ENCODE assay signal across 8 mouse cellular contexts in genomic region chr13:74166348-74167056, GRCm38 (mm10). TPM values are rescaled to one million over a fixed set of nuclear protein-coding genes. Genes with fewer than 3 reads are reported as not detected.
A peak's percentile ranks its signal among the peaks of the same experiment; 100 is the strongest.
DNase-seq lines count a peak whose midpoint lies in the region; ATAC-seq and TF ChIP-seq lines count a peak whose summit lies in the region.

No protein-coding gene starts in this region.

- H3K27ac ChIP-seq in intestine, embryonic 16.5 days (ENCODE audit: low read length), result no peak overlapping the region
- H3K27ac ChIP-seq in liver, embryonic 14.5 days, result no peak overlapping the region
- H3K27ac ChIP-seq in neural tube, embryonic 11.5 days (ENCODE audit: low read depth, low read length), result no peak overlapping the region
- H3K27ac ChIP-seq in stomach, postnatal 0 days (replicated peaks), result no peak overlapping the region

- H3K9ac ChIP-seq in intestine, embryonic 16.5 days (ENCODE audit: low read depth, low read length), result peak overlapping the region; percentile 72
- H3K9ac ChIP-seq in liver, embryonic 14.5 days (replicated peaks), result peak overlapping the region; percentile 40
- peak overlapping the region; percentile 53 for H3K9ac ChIP-seq in neural tube, embryonic 11.5 days (ENCODE audit: low read length)
- peak overlapping the region; percentile 56 for H3K9ac ChIP-seq in stomach, postnatal 0 days (ENCODE audit: low read length)

- DNase-seq in A20 (ENCODE audit: low read depth, low spot score), result peak; percentile 36
- DNase-seq in adrenal gland, adult 18-20 months (ENCODE audit: low spot score in 2 of 2), result peak; percentile 25 to 44
- DNase-seq in embryo, embryonic 10 days (ENCODE audit: low spot score), result peak; percentile 45
- peak; percentile 95 for DNase-seq in heart, adult 11 months
- peak; percentile 37 to 56 (median 45) for DNase-seq in liver, embryonic 14.5 days (ENCODE audit: low read depth in 3 of 3, low spot score in 3 of 3)
- DNase-seq in neural tube, embryonic 11.5 days (ENCODE audit: low spot score), result peak; percentile 50
- DNase-seq in stomach, postnatal 0 days (ENCODE audit: low spot score), result peak; percentile 60

- TF ChIP-seq EP300 in liver, embryonic 14.5 days (IDR thresholded peaks at IDR 0.05; ENCODE audit: low read depth), result no peak
- no peak for TF ChIP-seq EP300 in stomach, postnatal 0 days (optimal IDR thresholded peaks at IDR 0.05)

- 0 out of 2 replicates have a peak, but pooled peaks cover 4% of the 10 kb centered on the region for H3K36me3 ChIP-seq in intestine, embryonic 16.5 days (ENCODE audit: control insufficient read depth, insufficient read depth, low read length)
- no peaks in the 10 kb centered on the region; the same call in 1 of the 2 replicates for H3K36me3 ChIP-seq in liver, embryonic 14.5 days (replicated peaks; ENCODE audit: control insufficient read depth, insufficient read depth, low read depth)
- no peaks in the 10 kb centered on the region for H3K36me3 ChIP-seq in neural tube, embryonic 11.5 days (ENCODE audit: control insufficient read depth, insufficient read depth, low read length)
- H3K36me3 ChIP-seq in stomach, postnatal 0 days (ENCODE audit: control insufficient read depth, insufficient read depth, low read length), result peaks cover under 1% of the 10 kb centered on the region; the same call in 1 of the 2 replicates

- H3K4me1 ChIP-seq in intestine, embryonic 16.5 days (ENCODE audit: control insufficient read depth, insufficient read depth, low read length), result no peaks in the 10 kb centered on the region
- H3K4me1 ChIP-seq in liver, embryonic 14.5 days (replicated peaks; ENCODE audit: control insufficient read depth in 2 of 2, insufficient read depth in 2 of 2, low read length in 1 of 2), result peaks cover 0 to 9% of the 10 kb centered on the region in 2 experiments; a peak in 2 of 4 replicates
- no peaks in the 10 kb centered on the region for H3K4me1 ChIP-seq in neural tube, embryonic 11.5 days (ENCODE audit: control insufficient read depth, insufficient read depth, low read length)
- H3K4me1 ChIP-seq in stomach, postnatal 0 days (replicated peaks; ENCODE audit: control insufficient read depth, insufficient read depth), result 0 out of 2 replicates have a peak, but pooled peaks cover 4% of the 10 kb centered on the region

- 9% methylated on average over 19 of the region's 19 CpGs for WGBS in intestine, embryonic 16.5 days
- 7% methylated on average over 19 of the region's 19 CpGs for WGBS in liver, embryonic 14.5 days (ENCODE audit: insufficient replicate concordance)
- 13% methylated on average over 19 of the region's 19 CpGs for WGBS in neural tube, embryonic 11.5 days
- 12% methylated on average over 19 of the region's 19 CpGs for WGBS in stomach, postnatal 0 days

- H3K27me3 ChIP-seq in intestine, embryonic 16.5 days (replicated peaks; ENCODE audit: control insufficient read depth, insufficient read depth, low read length), result no peaks in the 10 kb centered on the region
- H3K27me3 ChIP-seq in liver, embryonic 14.5 days (ENCODE audit: control insufficient read depth, insufficient read depth, low read length), result no peaks in the 10 kb centered on the region
- no peaks in the 10 kb centered on the region for H3K27me3 ChIP-seq in neural tube, embryonic 11.5 days (ENCODE audit: control insufficient read depth, insufficient read depth, low read length)
- H3K27me3 ChIP-seq in stomach, postnatal 0 days (ENCODE audit: control insufficient read depth, insufficient read depth, low read length), result no peaks in the 10 kb centered on the region

- no peak for TF ChIP-seq CTCF in liver, embryonic 14.5 days (IDR thresholded peaks at IDR 0.05; ENCODE audit: low read depth)
- TF ChIP-seq CTCF in stomach, postnatal 0 days (IDR thresholded peaks at IDR 0.05; ENCODE audit: low read depth), result no peak

- H3K4me3 ChIP-seq in intestine, embryonic 16.5 days (ENCODE audit: low read length), result peak overlapping the region; percentile 58
- peak overlapping the region; percentile 41 to 42 for H3K4me3 ChIP-seq in liver, embryonic 14.5 days (ENCODE audit: insufficient read depth in 1 of 2, low read depth in 2 of 2, low read length in 2 of 2)
- peak overlapping the region; percentile 37 for H3K4me3 ChIP-seq in neural tube, embryonic 11.5 days (ENCODE audit: low read depth, low read length)
- peak overlapping the region; percentile 42 for H3K4me3 ChIP-seq in stomach, postnatal 0 days (ENCODE audit: low read depth, low read length)

- H3K9me3 ChIP-seq in intestine, embryonic 16.5 days (ENCODE audit: control insufficient read depth, low read length), result no peaks in the 10 kb centered on the region
- no peaks in the 10 kb centered on the region for H3K9me3 ChIP-seq in liver, embryonic 14.5 days (ENCODE audit: control insufficient read depth, low read length)
- H3K9me3 ChIP-seq in neural tube, embryonic 11.5 days (ENCODE audit: control insufficient read depth, low read length), result no peaks in the 10 kb centered on the region
- no peaks in the 10 kb centered on the region for H3K9me3 ChIP-seq in stomach, postnatal 0 days (ENCODE audit: control insufficient read depth, low read length)

- peak overlapping the region; percentile 79 for H3K4me2 ChIP-seq in intestine, embryonic 16.5 days (ENCODE audit: low read depth, low read length)
- H3K4me2 ChIP-seq in liver, embryonic 14.5 days (ENCODE audit: low read depth), result peak overlapping the region; percentile 68
- peak overlapping the region; percentile 54 for H3K4me2 ChIP-seq in neural tube, embryonic 11.5 days (ENCODE audit: low read depth)
- H3K4me2 ChIP-seq in stomach, postnatal 0 days (replicated peaks; ENCODE audit: low read depth), result peak overlapping the region; percentile 69

- ATAC-seq in intestine, embryonic 16.5 days, result peak; percentile 84
- peak; percentile 82 for ATAC-seq in liver, embryonic 14.5 days (ENCODE audit: insufficient read depth)
- peak; percentile 80 for ATAC-seq in neural tube, embryonic 11.5 days (ENCODE audit: insufficient read depth, low FRiP score, low TSS enrichment)
- peak; percentile 63 for ATAC-seq in stomach, postnatal 0 days (ENCODE audit: low FRiP score, low TSS enrichment)

RNA-seq across cellular contexts. Expression of gene Exoc3, which starts 42.0 kb away (rescaled TPM):
- total RNA-seq in adrenal gland, adult 18-20 months (2021), result 10 to 100 TPM; 61.8 to 70.6 TPM
- 58.8 and 66.4 TPM in 2 replicates for polyA plus RNA-seq in intestine, embryonic 16.5 days (2015; fragmentation: Nextera tagmentation; extraction: Ambion mirVana)
- polyA plus RNA-seq in liver, embryonic 14.5 days (2012; rRNA removed), result 8.7 and 10.4 TPM in 2 replicates
- polyA plus RNA-seq in liver, embryonic 14.5 days (2014; fragmentation: Nextera tagmentation; extraction: Ambion mirVana), result 31.0 and 32.9 TPM in 2 replicates
- 88.4 and 98.9 TPM in 2 replicates for polyA plus RNA-seq in neural tube, embryonic 11.5 days (2014; fragmentation: Nextera tagmentation; extraction: Ambion mirVana)
- polyA plus RNA-seq in stomach, postnatal 0 days (2015; fragmentation: Nextera tagmentation; extraction: Ambion mirVana), result 43.2 and 44.5 TPM in 2 replicates

RNA-seq across cellular contexts. Expression of gene Slc9a3, which starts 45.2 kb away (rescaled TPM):
- total RNA-seq in adrenal gland, adult 18-20 months (2021), result under 1 TPM; 0.73 to 0.99 TPM
- 8.5 and 10.3 TPM in 2 replicates for polyA plus RNA-seq in intestine, embryonic 16.5 days (2015; fragmentation: Nextera tagmentation; extraction: Ambion mirVana)
- polyA plus RNA-seq in liver, embryonic 14.5 days (2012; rRNA removed), result not detected in 2 replicates
- polyA plus RNA-seq in liver, embryonic 14.5 days (2014; fragmentation: Nextera tagmentation; extraction: Ambion mirVana), result not detected in 2 replicates
- polyA plus RNA-seq in neural tube, embryonic 11.5 days (2014; fragmentation: Nextera tagmentation; extraction: Ambion mirVana), result not detected in 2 replicates
- 1.3 TPM in 2 replicates for polyA plus RNA-seq in stomach, postnatal 0 days (2015; fragmentation: Nextera tagmentation; extraction: Ambion mirVana)

Comparison
In these comparisons a context has a peak if more than half of its experiments do, and no peak if none do; other contexts are left out.
1. DNase-seq: peak in every context shown above with its lines; median percentile 95 in heart, adult 11 months; 60 in stomach, postnatal 0 days; 50 in neural tube, embryonic 11.5 days; 45 in embryo, embryonic 10 days; 45 in liver, embryonic 14.5 days; 36 in A20; 34 in adrenal gland, adult 18-20 months.